Mouse (Mus musculus) hindbrain, embryonic 16.5 days (tissue): Measurements from ENCODE around the gene Dexi. TPM values are rescaled to one million over a fixed set of nuclear protein-coding genes. Genes with fewer than 3 reads are reported as not detected.

Experiments
- ATAC-seq: fragments of 200-750 bp; cut with Nextera tagmentation; 2 replicates; pipeline ENCODE4 v1.8.0; 2017; ENCODE audit warnings: moderate TSS enrichment, moderate library complexity
- H3K27ac ChIP-seq: fragments of 300-500 bp; sonication (generic); 2 replicates; pipeline ENCODE4 v1.5.1; 2014; ENCODE audit warnings: low read depth, mild to moderate bottlenecking, control low read depth, low read length, moderate library complexity
- H3K27me3 ChIP-seq: fragments of 300-500 bp; sonication (generic); replicated peaks from 2 replicates; pipeline ENCODE4 v1.6.1; 2014; ENCODE audit warnings: low read length; ENCODE audit not compliant: control insufficient read depth, insufficient read depth
- H3K36me3 ChIP-seq: fragments of 300-500 bp; sonication (generic); 2 replicates; pipeline ENCODE4 v1.6.1; 2014; ENCODE audit warnings: mild to moderate bottlenecking, low read length, moderate library complexity, mixed read lengths; ENCODE audit not compliant: control insufficient read depth, insufficient read depth
- H3K4me1 ChIP-seq: fragments of 300-500 bp; sonication (generic); 2 replicates; pipeline ENCODE4 v1.6.1; 2014; ENCODE audit warnings: low read depth, low read length; ENCODE audit not compliant: control insufficient read depth, insufficient read depth
- H3K4me2 ChIP-seq: fragments of 300-500 bp; sonication (generic); 2 replicates; pipeline ENCODE4 v1.6.1; 2014; ENCODE audit warnings: mild to moderate bottlenecking, low read length, control low read depth, moderate library complexity
- H3K4me3 ChIP-seq: fragments of 300-500 bp; sonication (generic); 2 replicates; pipeline ENCODE4 v1.5.1; 2014; ENCODE audit warnings: mild to moderate bottlenecking, low read length, control low read depth, moderate library complexity
- H3K9ac ChIP-seq: fragments of 300-500 bp; sonication (generic); 2 replicates; pipeline ENCODE4 v1.6.1; 2014; ENCODE audit warnings: low read depth, mild to moderate bottlenecking, control low read depth, low read length, moderate library complexity
- H3K9me3 ChIP-seq: fragments of 300-500 bp; sonication (generic); 2 replicates; pipeline ENCODE4 v1.6.1; 2014; ENCODE audit warnings: mild to moderate bottlenecking, low read length, moderate library complexity; ENCODE audit not compliant: control insufficient read depth
- WGBS: fragments of 180-500 bp; shearing (Covaris S2); extraction: QIAGEN DNeasy Blood & Tissue Kit; methylation state at CpG from one replicate; pipeline ENCODE4 v1.1.7; 2014; 5-methylcytosine and 5-hydroxymethylcytosine counted together
- polyA plus RNA-seq: library from polyadenylated mRNA; unstranded; fragments of >200 nt; fragmentation: Nextera tagmentation; extraction: Ambion mirVana; gene quantifications from 2 replicates; pipeline ENCODE4 v1.2.1, GENCODE M21; 2015

Gene Dexi
- polyA plus RNA-seq, 1 experiment from 2014 or later: 8.7 TPM

DNA sequence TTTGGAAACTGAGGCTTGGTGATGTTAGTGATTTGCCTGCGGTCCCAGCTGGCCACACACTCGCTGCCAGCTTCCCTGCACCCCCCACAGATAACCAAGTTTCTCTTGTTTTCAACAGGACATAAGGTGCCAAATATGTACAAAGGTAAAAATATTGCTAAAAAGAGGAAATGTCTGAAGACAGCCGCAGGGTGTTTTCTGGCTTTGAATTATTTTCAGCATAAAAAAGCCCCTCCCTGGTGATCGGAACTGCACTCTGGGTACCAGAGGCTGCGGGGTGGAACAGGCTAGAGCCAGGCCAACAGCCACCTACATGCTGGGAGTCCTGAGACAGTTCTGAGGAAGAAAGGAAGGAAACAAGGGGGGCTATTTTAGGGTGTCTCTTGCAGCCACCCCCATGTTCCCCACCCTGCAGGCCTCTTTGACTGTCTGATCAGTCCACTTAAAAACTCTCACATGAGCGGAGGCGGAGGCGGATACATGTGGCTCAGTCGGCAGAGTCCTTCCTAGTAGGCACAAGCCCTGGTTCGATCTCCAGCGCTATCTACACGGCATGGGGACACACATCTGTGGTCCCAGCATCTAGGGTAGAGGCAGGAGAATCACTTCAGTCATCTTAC, 26.8 kb downstream of the Dexi start:
- H3K9me3 ChIP-seq: no peaks in the 10 kb centered on the region
- ATAC-seq: no peak
- H3K36me3 ChIP-seq: no peaks in the 10 kb centered on the region
- H3K4me1 ChIP-seq: no peaks in the 10 kb centered on the region
- H3K4me2 ChIP-seq: no peak overlapping the region
- H3K27ac ChIP-seq: no peak overlapping the region
- no peak overlapping the region for H3K4me3 ChIP-seq
- no peak overlapping the region for H3K9ac ChIP-seq
- WGBS: 85% methylated on average over 12 of the region's 12 CpGs
- H3K27me3 ChIP-seq: no peaks in the 10 kb centered on the region

DNA sequence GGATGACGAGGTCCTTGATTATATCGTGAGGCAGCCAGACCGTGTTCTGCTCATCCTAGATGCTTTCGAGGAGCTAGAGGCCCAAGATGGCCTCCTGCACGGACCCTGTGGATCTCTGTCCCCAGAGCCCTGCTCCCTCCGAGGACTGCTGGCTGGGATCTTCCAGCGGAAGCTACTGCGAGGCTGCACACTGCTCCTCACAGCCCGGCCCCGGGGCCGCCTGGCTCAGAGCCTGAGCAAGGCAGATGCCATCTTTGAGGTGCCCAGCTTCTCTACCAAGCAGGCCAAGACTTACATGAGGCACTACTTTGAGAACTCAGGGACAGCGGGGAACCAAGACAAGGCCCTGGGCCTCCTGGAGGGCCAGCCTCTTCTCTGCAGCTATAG, 31.7 kb downstream of the Dexi start:
- H3K27me3 ChIP-seq: no peaks in the 10 kb centered on the region
- peaks cover 6% of the 10 kb centered on the region for H3K4me1 ChIP-seq
- no peak overlapping the region for H3K4me3 ChIP-seq
- no peaks in the 10 kb centered on the region for H3K9me3 ChIP-seq
- H3K36me3 ChIP-seq: no peaks in the 10 kb centered on the region
- no peak for ATAC-seq
- WGBS: 81% methylated on average over 12 of the region's 12 CpGs
- H3K27ac ChIP-seq: no peak overlapping the region
- H3K4me2 ChIP-seq: no peak overlapping the region
- H3K9ac ChIP-seq: no peak overlapping the region

DNA sequence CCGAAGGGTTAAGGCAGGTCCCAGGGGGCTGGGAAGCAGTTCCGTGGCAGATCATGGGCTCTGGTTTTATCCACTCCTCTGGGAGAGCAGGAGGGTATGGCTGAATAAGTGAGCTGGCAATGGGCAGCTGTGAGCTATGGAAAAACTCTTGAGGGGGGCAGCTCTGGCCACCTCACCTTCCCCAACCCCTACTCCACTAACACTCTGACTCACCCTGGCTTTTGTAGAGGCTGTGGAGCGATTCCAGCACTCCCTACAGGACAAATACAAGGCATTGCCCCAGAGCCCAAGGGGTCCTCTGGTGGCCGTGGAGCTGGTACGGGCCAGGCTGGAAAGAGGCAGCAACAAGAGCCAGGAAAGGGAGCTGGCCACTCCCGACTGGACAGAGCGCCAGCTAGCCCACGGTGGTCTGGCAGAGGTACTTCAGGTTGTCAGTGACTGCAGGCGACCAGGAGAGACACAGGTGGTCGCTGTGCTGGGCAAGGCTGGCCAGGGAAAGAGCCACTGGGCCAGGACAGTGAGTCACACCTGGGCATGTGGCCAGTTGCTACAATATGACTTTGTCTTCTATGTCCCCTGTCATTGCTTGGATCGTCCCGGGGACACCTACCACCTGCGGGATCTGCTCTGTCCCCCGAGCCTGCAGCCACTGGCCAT, 32.2 kb downstream of the Dexi start:
- Histone ChIP-seq H3K27me3 (no peaks in the 10 kb centered on the region), H3K4me3 (no peak overlapping the region), H3K4me2 (no peak overlapping the region), H3K9me3 (no peaks in the 10 kb centered on the region), H3K27ac (no peak overlapping the region), H3K4me1 (peaks cover 6% of the 10 kb centered on the region), H3K9ac (no peak overlapping the region), H3K36me3 (no peaks in the 10 kb centered on the region)
- 62% methylated on average over 14 of the region's 14 CpGs for WGBS
- ATAC-seq: no peak

DNA sequence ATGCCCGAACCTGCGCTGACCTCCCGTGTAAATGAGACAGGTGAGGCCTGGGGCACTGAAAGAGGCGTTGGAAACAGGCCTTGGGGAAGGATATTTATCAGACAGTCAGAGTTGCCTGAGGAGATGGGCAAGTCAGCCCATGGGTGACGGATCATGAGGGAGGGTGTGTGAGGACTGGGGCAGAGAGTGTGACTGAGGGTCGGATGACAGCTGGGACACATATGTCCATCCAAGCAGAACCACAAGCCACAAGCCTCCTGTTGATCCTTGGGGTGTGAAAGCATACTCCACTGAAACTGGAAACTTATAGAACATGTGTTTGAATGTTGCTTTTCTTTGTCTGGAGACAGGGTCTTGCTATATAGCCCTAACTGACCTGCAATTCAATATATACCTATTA, 34.2 kb downstream of the Dexi start:
- Histone ChIP-seq H3K4me3 (no peak overlapping the region), H3K36me3 (no peaks in the 10 kb centered on the region), H3K9me3 (no peaks in the 10 kb centered on the region), H3K27ac (no peak overlapping the region), H3K4me1 (peaks cover 6% of the 10 kb centered on the region), H3K9ac (no peak overlapping the region), H3K4me2 (no peak overlapping the region), H3K27me3 (no peaks in the 10 kb centered on the region)
- WGBS: 69% methylated on average over 6 of the region's 6 CpGs
- no peak for ATAC-seq

DNA sequence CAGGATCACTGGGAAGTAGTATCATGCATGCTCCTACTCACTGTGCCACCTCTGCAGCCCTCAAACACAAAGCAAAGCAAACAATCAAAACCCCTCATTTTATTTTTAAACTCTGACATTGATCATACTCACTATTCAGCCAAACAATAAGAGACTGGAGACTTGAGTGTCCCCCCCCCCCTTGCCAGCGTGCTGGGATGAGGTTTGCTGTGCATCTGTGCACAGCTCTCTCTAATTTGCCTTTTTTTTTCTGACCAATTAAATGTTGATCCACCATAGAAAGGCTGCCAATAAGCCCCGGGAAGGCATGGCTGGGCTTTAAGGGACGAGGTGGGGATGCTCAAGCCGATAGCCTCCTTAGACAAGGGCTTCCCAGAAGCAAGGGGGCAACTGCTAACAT, 35.4 kb downstream of the Dexi start:
- Histone ChIP-seq H3K4me2 (no peak overlapping the region), H3K4me1 (peaks cover 6% of the 10 kb centered on the region), H3K4me3 (no peak overlapping the region), H3K9me3 (no peaks in the 10 kb centered on the region), H3K9ac (no peak overlapping the region), H3K27ac (no peak overlapping the region), H3K27me3 (no peaks in the 10 kb centered on the region), H3K36me3 (no peaks in the 10 kb centered on the region)
- no peak for ATAC-seq
- 32% methylated on average over 4 of the region's 4 CpGs for WGBS

DNA sequence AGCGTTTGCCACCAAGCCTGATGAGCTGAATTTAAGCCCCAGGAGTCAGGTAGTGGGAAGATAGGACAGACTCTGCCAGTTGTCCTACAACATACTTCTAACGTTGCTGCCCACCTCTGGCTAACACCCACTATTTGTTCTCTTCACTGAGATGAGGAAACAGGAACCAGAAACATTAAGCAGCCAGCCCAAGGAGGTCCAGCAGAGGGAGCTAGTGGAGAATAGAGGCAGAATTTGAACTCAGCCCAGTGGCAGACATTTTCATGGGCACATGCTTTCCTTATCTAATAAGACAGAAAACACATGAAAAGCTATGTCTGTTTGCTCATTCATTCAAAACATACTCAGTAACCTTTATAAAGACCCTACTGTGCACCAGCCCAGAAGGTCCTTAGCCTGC, 39.8 kb downstream of the Dexi start:
- no peaks in the 10 kb centered on the region for H3K27me3 ChIP-seq

DNA sequence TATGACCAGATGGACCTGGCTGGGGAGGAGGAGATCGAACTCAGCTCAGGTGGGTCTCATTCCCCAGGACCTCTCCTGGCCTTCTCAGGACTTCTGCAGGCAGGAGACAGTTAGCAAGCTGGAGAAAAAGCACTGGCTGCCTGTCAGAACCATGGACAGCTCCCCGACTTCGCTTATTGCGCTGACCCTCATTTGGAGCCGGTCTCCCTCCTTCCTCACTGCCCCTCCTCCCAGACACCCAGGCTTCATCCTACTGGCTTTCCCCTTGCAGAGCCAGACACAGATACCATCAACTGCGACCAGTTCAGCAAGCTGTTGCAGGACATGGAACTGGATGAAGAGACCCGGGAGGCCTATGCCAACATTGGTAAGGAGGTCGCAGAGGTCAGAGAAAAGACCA, 41.0 kb downstream of the Dexi start:
- Histone ChIP-seq H3K4me1 (no peaks in the 10 kb centered on the region; the same call in 1 of the 2 replicates), H3K27me3 (no peaks in the 10 kb centered on the region), H3K27ac (no peak overlapping the region), H3K4me2 (no peak overlapping the region), H3K9me3 (no peaks in the 10 kb centered on the region), H3K9ac (no peak overlapping the region), H3K4me3 (no peak overlapping the region), H3K36me3 (no peaks in the 10 kb centered on the region)
- no peak for ATAC-seq
- whole genome bisulfite sequencing: 21% methylated on average over 8 of the region's 8 CpGs

More for the DNA sequence above, 39.8 kb downstream of the Dexi start:
- Histone ChIP-seq H3K4me3 (no peak overlapping the region), H3K9me3 (no peaks in the 10 kb centered on the region), H3K4me2 (no peak overlapping the region), H3K36me3 (no peaks in the 10 kb centered on the region), H3K9ac (no peak overlapping the region), H3K27ac (no peak overlapping the region), H3K4me1 (peaks cover 6% of the 10 kb centered on the region)
- ATAC-seq: no peak
- 78% methylated on average over 2 of the region's 2 CpGs for WGBS

DNA sequence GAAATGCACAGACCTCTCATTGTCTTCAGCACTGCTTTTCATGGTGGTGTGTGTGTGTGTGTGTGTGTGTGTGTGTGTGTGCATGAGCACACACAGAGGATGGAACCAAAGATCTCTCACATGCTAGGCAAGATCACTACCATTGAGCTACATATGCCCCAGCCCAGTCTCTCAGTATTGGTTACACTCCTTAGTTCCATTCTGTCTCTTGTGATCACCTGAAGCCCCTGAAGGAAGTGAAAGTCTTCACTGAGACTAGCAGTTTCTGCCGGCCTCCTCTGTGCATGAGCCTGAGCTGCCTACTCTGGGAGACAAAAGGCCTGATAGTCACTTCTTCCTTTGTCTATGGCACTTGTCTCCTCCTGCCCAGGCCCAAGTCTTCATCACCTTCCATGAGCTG, 43.7 kb downstream of the Dexi start:
- Histone ChIP-seq H3K27ac (no peak overlapping the region), H3K36me3 (no peaks in the 10 kb centered on the region), H3K4me3 (no peak overlapping the region), H3K9ac (no peak overlapping the region), H3K27me3 (no peaks in the 10 kb centered on the region), H3K4me2 (no peak overlapping the region), H3K9me3 (no peaks in the 10 kb centered on the region), H3K4me1 (no peaks in the 10 kb centered on the region; the same call in 1 of the 2 replicates)
- WGBS: 53% methylated on average over 1 of the region's 1 CpGs
- no peak for ATAC-seq

DNA sequence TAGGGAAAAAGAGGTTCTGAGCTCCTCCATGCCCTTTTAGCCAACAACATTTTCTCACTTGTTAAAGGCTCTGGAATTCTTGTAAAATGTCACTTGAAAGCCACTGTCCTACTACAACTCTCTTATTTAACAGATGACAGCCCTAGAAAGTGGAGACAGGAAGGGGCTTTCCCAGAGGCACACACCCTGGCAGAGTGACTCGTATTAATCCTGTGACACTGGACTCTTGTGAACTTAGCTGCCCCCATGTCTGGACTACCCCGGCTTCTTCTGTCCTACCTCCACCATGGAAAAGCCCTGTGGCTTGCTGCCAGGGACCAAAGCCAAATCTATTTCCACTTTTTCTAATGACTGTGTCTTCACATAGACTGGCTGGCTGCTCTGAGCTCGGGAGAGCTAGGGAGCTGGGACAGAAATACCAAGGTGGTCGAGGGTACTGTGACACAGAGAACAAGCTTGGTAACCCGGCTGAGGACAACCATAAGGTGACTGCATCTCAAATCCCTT, 44.7 kb downstream of the Dexi start:
- H3K9me3 ChIP-seq: no peaks in the 10 kb centered on the region
- WGBS: 53% methylated on average over 5 of the region's 5 CpGs
- H3K9ac ChIP-seq: no peak overlapping the region
- H3K27me3 ChIP-seq: no peaks in the 10 kb centered on the region
- no peak overlapping the region for H3K4me2 ChIP-seq
- H3K4me1 ChIP-seq: no peaks in the 10 kb centered on the region; the same call in 1 of the 2 replicates
- H3K36me3 ChIP-seq: no peaks in the 10 kb centered on the region
- ATAC-seq: no peak
- H3K4me3 ChIP-seq: no peak overlapping the region
- no peak overlapping the region for H3K27ac ChIP-seq
